Mouse (Mus musculus): ENCODE measurements around the gene Adamts17. TPM values are rescaled to one million over a fixed set of nuclear protein-coding genes. Genes with fewer than 3 reads are reported as not detected.
A peak's percentile ranks its signal among the peaks of the same experiment; 100 is the strongest.

The Adamts17 gene
- polyA plus RNA-seq, 1 experiment from 2014 or later: 4.6 TPM

GRCm38 (mm10) chr7:66940761-66941160, 101.2 kb downstream of the Adamts17 start:
- H3K36me3 ChIP-seq: no peaks in the 10 kb centered on the region
- no peak overlapping the region for H3K27ac ChIP-seq
- H3K27me3 ChIP-seq (ENCODE audit: insufficient read depth, poor library complexity, severe bottlenecking): no peaks in the 10 kb centered on the region
- no peak for DNase-seq (ENCODE audit: low spot score)
- H3K4me3 ChIP-seq: no peak overlapping the region
- 70% methylated on average over 4 of the region's 4 CpGs for WGBS
- no peaks in the 10 kb centered on the region for H3K9me3 ChIP-seq
- H3K4me1 ChIP-seq: peaks cover 27% of the 10 kb centered on the region

GRCm38 (mm10) chr7:66949006-66949405, 109.5 kb downstream of the Adamts17 start:
- no peaks in the 10 kb centered on the region for H3K36me3 ChIP-seq
- WGBS: 94% methylated on average over 3 of the region's 3 CpGs
- DNase-seq (ENCODE audit: low spot score): no peak
- no peak overlapping the region for H3K4me3 ChIP-seq
- peaks cover 9% of the 10 kb centered on the region; the same call in 1 of the 2 replicates for H3K4me1 ChIP-seq
- no peak overlapping the region for H3K27ac ChIP-seq
- H3K27me3 ChIP-seq (ENCODE audit: insufficient read depth, poor library complexity, severe bottlenecking): no peaks in the 10 kb centered on the region
- H3K9me3 ChIP-seq: no peaks in the 10 kb centered on the region

GRCm38 (mm10) chr7:66952921-66953320, 113.4 kb downstream of the Adamts17 start:
- no peaks in the 10 kb centered on the region for H3K9me3 ChIP-seq
- H3K4me3 ChIP-seq: no peak overlapping the region
- peaks cover 39% of the 10 kb centered on the region for H3K4me1 ChIP-seq
- 87% methylated on average over 3 of the region's 3 CpGs for WGBS
- H3K27ac ChIP-seq: peak overlapping the region; percentile 36; the same call in 1 of the 2 replicates
- H3K27me3 ChIP-seq (ENCODE audit: insufficient read depth, poor library complexity, severe bottlenecking): no peaks in the 10 kb centered on the region
- no peaks in the 10 kb centered on the region for H3K36me3 ChIP-seq
- DNase-seq (ENCODE audit: low spot score): peak; percentile 66

GRCm38 (mm10) chr7:66954073-66954472, 114.5 kb downstream of the Adamts17 start:
- peak overlapping the region; percentile 82; the same call in 1 of the 2 replicates for H3K27ac ChIP-seq

GRCm38 (mm10) chr7:66954723-66955122, 115.2 kb downstream of the Adamts17 start:
- Histone ChIP-seq H3K4me1 (peaks cover 39% of the 10 kb centered on the region), H3K9me3 (no peaks in the 10 kb centered on the region), H3K27me3 (ENCODE audit: insufficient read depth, poor library complexity, severe bottlenecking) (no peaks in the 10 kb centered on the region), H3K4me3 (no peak overlapping the region), H3K27ac (peak overlapping the region; percentile 82), H3K36me3 (no peaks in the 10 kb centered on the region)
- peak; percentile 72 for DNase-seq (ENCODE audit: low spot score)
- WGBS: 82% methylated on average over 5 of the region's 5 CpGs

More at GRCm38 (mm10) chr7:66954073-66954472, 114.5 kb downstream of the Adamts17 start:
- Histone ChIP-seq H3K9me3 (no peaks in the 10 kb centered on the region), H3K27me3 (ENCODE audit: insufficient read depth, poor library complexity, severe bottlenecking) (no peaks in the 10 kb centered on the region), H3K4me3 (no peak overlapping the region), H3K36me3 (no peaks in the 10 kb centered on the region), H3K4me1 (peaks cover 39% of the 10 kb centered on the region)
- DNase-seq (ENCODE audit: low spot score): peak; percentile 76
- 44% methylated on average over 8 of the region's 8 CpGs for WGBS

GRCm38 (mm10) chr7:66955455-66955919, 116.0 kb downstream of the Adamts17 start:
- 12% methylated on average over 8 of the region's 8 CpGs for WGBS
- no peaks in the 10 kb centered on the region for H3K27me3 ChIP-seq (ENCODE audit: insufficient read depth, poor library complexity, severe bottlenecking)
- DNase-seq (ENCODE audit: low spot score): peak; percentile 86

GRCm38 (mm10) chr7:66955978-66956377, 116.4 kb downstream of the Adamts17 start:
- H3K27me3 ChIP-seq (ENCODE audit: insufficient read depth, poor library complexity, severe bottlenecking): no peaks in the 10 kb centered on the region
- DNase-seq (ENCODE audit: low spot score): peak; percentile 89
- H3K36me3 ChIP-seq: no peaks in the 10 kb centered on the region
- 41% methylated on average over 2 of the region's 2 CpGs for WGBS
- H3K4me1 ChIP-seq: peaks cover 46% of the 10 kb centered on the region
- H3K27ac ChIP-seq: peak overlapping the region; percentile 82
- no peak overlapping the region for H3K4me3 ChIP-seq
- H3K9me3 ChIP-seq: no peaks in the 10 kb centered on the region

More at GRCm38 (mm10) chr7:66955455-66955919, 116.0 kb downstream of the Adamts17 start:
- Histone ChIP-seq H3K9me3 (no peaks in the 10 kb centered on the region), H3K4me1 (peaks cover 41% of the 10 kb centered on the region), H3K27ac (peak overlapping the region; percentile 82), H3K4me3 (no peak overlapping the region), H3K36me3 (no peaks in the 10 kb centered on the region)

GRCm38 (mm10) chr7:66957764-66958163, 118.2 kb downstream of the Adamts17 start:
- Histone ChIP-seq H3K4me3 (no peak overlapping the region), H3K27ac (no peak overlapping the region), H3K4me1 (peaks cover 47% of the 10 kb centered on the region), H3K9me3 (no peaks in the 10 kb centered on the region), H3K36me3 (no peaks in the 10 kb centered on the region), H3K27me3 (ENCODE audit: insufficient read depth, poor library complexity, severe bottlenecking) (no peaks in the 10 kb centered on the region)
- 84% methylated on average over 7 of the region's 7 CpGs for WGBS
- peak; percentile 55 for DNase-seq (ENCODE audit: low spot score)

GRCm38 (mm10) chr7:66960246-66961033, 120.9 kb downstream of the Adamts17 start:
- no peaks in the 10 kb centered on the region for H3K9me3 ChIP-seq
- H3K27ac ChIP-seq: no peak overlapping the region
- WGBS: 64% methylated on average over 8 of the region's 8 CpGs
- no peak overlapping the region for H3K4me3 ChIP-seq
- peaks cover 34% of the 10 kb centered on the region for H3K4me1 ChIP-seq
- peak; percentile 62 for DNase-seq (ENCODE audit: low spot score)
- H3K36me3 ChIP-seq: no peaks in the 10 kb centered on the region
- no peaks in the 10 kb centered on the region for H3K27me3 ChIP-seq (ENCODE audit: insufficient read depth, poor library complexity, severe bottlenecking)

GRCm38 (mm10) chr7:66962736-66963135, 123.2 kb downstream of the Adamts17 start:
- H3K27me3 ChIP-seq (ENCODE audit: insufficient read depth, poor library complexity, severe bottlenecking): no peaks in the 10 kb centered on the region
- no peaks in the 10 kb centered on the region for H3K36me3 ChIP-seq
- H3K4me1 ChIP-seq: peaks cover 42% of the 10 kb centered on the region
- H3K9me3 ChIP-seq: no peaks in the 10 kb centered on the region
- DNase-seq (ENCODE audit: low spot score): peak; percentile 66
- WGBS: 84% methylated on average over 10 of the region's 10 CpGs
- no peak overlapping the region for H3K4me3 ChIP-seq
- no peak overlapping the region for H3K27ac ChIP-seq

- no peaks in the 10 kb centered on the region for H3K36me3 ChIP-seq
- peak; percentile 68 for DNase-seq (ENCODE audit: low spot score)
- H3K27ac ChIP-seq: no peak overlapping the region
- H3K9me3 ChIP-seq: no peaks in the 10 kb centered on the region
- H3K4me3 ChIP-seq: no peak overlapping the region
- H3K27me3 ChIP-seq (ENCODE audit: insufficient read depth, poor library complexity, severe bottlenecking): no peaks in the 10 kb centered on the region
- peaks cover 49% of the 10 kb centered on the region for H3K4me1 ChIP-seq
- 71% methylated on average over 8 of the region's 8 CpGs for WGBS
Measured at GRCm38 (mm10) chr7:66963541-66963940, 124.0 kb downstream of the Adamts17 start.

- H3K4me1 ChIP-seq: peaks cover 58% of the 10 kb centered on the region
- no peaks in the 10 kb centered on the region for H3K9me3 ChIP-seq
- H3K27me3 ChIP-seq (ENCODE audit: insufficient read depth, poor library complexity, severe bottlenecking): no peaks in the 10 kb centered on the region
- H3K27ac ChIP-seq: no peak overlapping the region
- no peak for DNase-seq (ENCODE audit: low spot score)
- no peak overlapping the region for H3K4me3 ChIP-seq
- 63% methylated on average over 6 of the region's 6 CpGs for WGBS
- no peaks in the 10 kb centered on the region for H3K36me3 ChIP-seq
Measured at GRCm38 (mm10) chr7:66966541-66967205, 127.1 kb downstream of the Adamts17 start.
